Mouse (Mus musculus) skeletal muscle tissue, postnatal 0 days (tissue): Measurements from ENCODE around the gene Olfr3. TPM values are rescaled to one million over a fixed set of nuclear protein-coding genes. Genes with fewer than 3 reads are reported as not detected.

ENCODE experiments used
- polyA plus RNA-seq: library from polyadenylated mRNA; unstranded; fragments of >200 nt; fragmentation: Nextera tagmentation; extraction: Ambion mirVana; gene quantifications from 2 replicates; pipeline ENCODE4 v1.2.1, GENCODE M21; 2015

The Olfr3 gene
- not detected in 2 replicates for polyA plus RNA-seq

DNA sequence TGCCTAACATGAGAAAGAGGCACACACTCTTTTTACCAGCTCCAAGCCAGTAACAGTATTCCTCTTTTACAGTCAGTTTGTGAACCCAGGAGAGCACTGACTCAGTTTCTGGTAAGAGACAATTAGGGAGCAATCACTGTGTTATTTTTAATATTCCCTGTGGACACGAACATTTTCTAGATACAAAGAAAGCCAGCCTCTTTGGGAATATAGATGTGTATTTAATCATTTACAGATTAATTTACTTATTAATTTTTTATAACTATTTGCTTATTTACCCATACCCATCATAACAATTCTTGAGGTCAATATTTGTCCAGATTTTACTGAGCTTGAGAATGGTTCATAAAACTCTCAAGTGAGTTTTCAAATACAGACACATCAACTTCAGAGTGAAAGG is at the start of gene Olfr3:
Gene Olfr3, minus strand, starts transcription at position 101 of the 400 bp plus-strand sequence.

DNA sequence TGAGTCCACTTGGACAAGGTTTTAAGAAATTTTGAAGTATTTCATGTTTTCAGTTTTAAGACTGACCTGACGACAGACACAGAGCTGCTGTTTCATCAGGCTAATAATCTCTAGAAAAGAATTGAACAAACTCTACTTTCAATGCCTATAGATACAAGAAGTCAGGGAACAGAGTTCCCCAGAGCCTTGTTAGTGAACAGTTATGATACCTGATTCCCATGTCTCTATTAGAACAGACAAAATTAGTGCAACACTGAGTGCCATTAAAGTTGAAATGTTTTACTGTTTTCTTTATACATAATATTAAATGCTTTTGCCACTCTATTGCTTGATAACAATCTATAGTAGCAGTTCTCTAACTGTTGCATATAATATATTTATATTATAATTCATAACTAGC is 45.7 kb upstream of the Olfr3 start, which contains the start of gene Olfr351:
Gene Olfr351, minus strand, starts transcription at position 101 of the 400 bp plus-strand sequence.

DNA sequence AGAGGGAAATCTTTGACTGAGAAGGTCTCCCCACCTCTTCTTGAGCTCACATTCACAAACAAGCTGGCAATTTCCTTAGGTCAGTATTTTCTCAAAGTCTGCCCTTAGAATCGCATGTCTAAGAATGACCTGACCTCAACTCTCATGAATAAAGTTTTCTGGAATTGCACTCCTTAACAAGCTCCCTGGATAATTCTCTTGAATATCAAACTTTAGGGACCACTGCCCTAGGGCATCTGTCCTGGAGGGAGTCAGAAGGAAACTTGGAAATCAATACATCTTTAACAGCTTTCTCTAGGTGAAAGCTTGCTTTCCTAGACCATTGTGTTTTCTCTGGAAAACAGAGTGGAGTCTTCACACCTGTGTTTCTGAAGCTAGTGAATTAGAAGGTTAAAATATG is 29.2 kb upstream of the Olfr3 start, which contains the start of gene Olfr350:
Gene Olfr350, plus strand, starts transcription at position 301 of the 400 bp plus-strand sequence.

DNA sequence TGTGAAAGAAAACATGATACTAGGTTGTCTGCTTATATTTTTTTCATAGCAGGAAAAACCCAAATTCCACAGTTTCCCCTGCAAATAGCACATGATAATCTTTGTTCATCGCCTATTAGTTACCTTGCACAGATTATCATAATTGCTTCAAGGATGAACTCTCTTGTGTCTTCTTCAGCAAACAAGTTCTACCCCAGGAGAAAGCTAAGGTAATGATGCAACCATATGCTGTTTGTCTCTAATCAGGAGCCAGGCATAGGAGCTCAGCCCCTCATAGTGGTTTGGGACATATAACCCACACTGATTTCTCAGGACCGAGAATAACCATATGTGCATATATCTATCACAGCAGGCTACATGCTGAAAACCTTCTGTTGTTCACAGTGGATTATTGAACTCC is 26.6 kb downstream of the Olfr3 start, which contains the start of gene Olfr50:
Gene Olfr50, plus strand, starts transcription at position 301 of the 400 bp plus-strand sequence.

DNA sequence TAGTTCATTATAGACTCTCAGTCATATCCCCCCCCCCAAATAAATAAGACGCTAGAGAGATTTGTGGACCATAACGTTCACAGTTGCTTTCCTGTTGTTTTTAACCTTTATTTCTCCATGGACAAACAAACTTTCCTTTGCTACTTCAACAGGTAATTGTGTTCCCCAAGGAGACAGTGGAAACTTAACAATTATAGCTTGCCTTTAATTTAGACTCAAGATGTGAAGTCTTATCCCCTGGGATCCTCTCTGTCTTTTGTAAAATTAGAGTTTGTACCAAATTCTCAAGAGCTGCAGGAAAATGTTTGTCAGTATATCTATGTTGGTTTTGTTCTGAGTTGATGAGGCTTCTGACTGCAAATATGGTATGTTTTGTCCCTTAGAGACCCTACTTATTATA is 32.9 kb downstream of the Olfr3 start, which contains the start of gene Olfr348:
Gene Olfr348, plus strand, starts transcription at position 301 of the 400 bp plus-strand sequence.

Other genes starting within 250 kb of the Olfr3 start
- not detected in 2 replicates for gene Olfr345, start 177.0 kb downstream of the Olfr3 start, polyA plus RNA-seq
- gene Olfr346, start 131.2 kb downstream of the Olfr3 start, polyA plus RNA-seq, result not detected in 2 replicates
- gene Olfr347, start 85.1 kb downstream of the Olfr3 start, polyA plus RNA-seq, result not detected in 2 replicates
- not detected in 2 replicates for gene Olfr348, start 32.8 kb downstream of the Olfr3 start, polyA plus RNA-seq
- not detected in 2 replicates for gene Olfr50, start 26.5 kb downstream of the Olfr3 start, polyA plus RNA-seq
- gene Olfr350, start 29.3 kb upstream of the Olfr3 start, polyA plus RNA-seq, result not detected in 2 replicates
- not detected in 2 replicates for gene Olfr351, start 45.6 kb upstream of the Olfr3 start, polyA plus RNA-seq
- gene Olfr352, start 51.4 kb upstream of the Olfr3 start, polyA plus RNA-seq, result not detected in 2 replicates
- not detected in 2 replicates for gene Olfr353, start 75.9 kb upstream of the Olfr3 start, polyA plus RNA-seq
- not detected in 2 replicates for gene Olfr354, start 88.6 kb upstream of the Olfr3 start, polyA plus RNA-seq
- not detected in 2 replicates for gene Olfr355, start 111.9 kb upstream of the Olfr3 start, polyA plus RNA-seq
- not detected in 2 replicates for gene Olfr356, start 120.1 kb upstream of the Olfr3 start, polyA plus RNA-seq
- not detected in 2 replicates for gene Olfr357, start 176.8 kb upstream of the Olfr3 start, polyA plus RNA-seq
- gene Olfr358, start 192.3 kb upstream of the Olfr3 start, polyA plus RNA-seq, result not detected in 2 replicates
- not detected in 2 replicates for gene Olfr360, start 248.7 kb upstream of the Olfr3 start, polyA plus RNA-seq